Mouse (Mus musculus): ENCODE data around the gene Creb5. TPM values are rescaled to one million over a fixed set of nuclear protein-coding genes. Genes with fewer than 3 reads are reported as not detected.

Creb5 gene
- total RNA-seq, 2 experiments from 2014 or later: 0.30 TPM; not detected in 1

GRCm38 (mm10) chr6:53530742-53531141 lies 243.7 kb downstream of the Creb5 start:
- no peak for ATAC-seq (replicated peaks; ENCODE audit: poor library complexity)

DNA sequence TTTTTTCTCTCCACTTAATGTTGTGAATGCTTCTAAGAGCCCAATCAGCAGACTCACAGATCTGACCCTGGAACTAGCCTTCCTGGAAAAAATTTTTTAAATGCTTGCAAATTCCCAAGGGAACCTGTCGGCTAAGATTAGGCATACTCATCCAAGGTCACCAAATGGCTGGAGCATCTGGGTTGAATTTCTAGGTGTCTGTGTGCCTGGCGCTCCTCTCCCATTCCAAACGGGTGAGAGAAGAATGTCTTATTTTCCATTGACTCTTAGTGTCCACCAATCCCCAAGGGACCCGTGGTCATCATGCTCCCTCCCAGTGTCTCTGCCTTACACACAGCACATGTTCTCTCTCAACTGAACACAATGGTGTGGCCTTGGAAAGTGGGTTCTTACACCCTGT lies 244.4 kb downstream of the Creb5 start:
- no peak for ATAC-seq (replicated peaks; ENCODE audit: poor library complexity)

GRCm38 (mm10) chr6:53537530-53537929 lies 250.5 kb downstream of the Creb5 start:
- no peak for ATAC-seq (replicated peaks; ENCODE audit: poor library complexity)

GRCm38 (mm10) chr6:53541798-53542197 lies 254.7 kb downstream of the Creb5 start:
- ATAC-seq (replicated peaks; ENCODE audit: poor library complexity): no peak

- no peak for ATAC-seq (replicated peaks; ENCODE audit: poor library complexity)
These were observed 258.4 kb downstream of the Creb5 start for GRCm38 (mm10) chr6:53545483-53545900.

DNA sequence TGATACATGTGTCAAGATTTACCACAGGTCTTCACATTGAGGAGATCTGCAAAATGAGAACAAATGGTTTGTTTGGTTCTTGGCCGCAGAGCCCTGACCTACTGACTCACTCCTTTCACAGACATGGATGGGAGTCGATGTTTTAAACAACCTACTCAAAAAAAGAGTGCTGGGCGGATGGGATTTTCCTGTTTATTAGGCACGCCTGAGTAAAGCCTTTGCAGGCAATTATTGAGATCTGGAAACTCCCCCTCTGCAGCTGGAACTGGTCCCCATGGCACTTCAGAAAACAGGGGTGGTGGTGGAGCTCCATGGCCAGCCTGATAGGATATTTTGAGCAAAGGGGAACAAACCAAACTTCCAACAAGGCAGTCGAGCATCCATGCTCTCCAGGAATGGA lies 258.9 kb downstream of the Creb5 start:
- no peak for ATAC-seq (replicated peaks; ENCODE audit: poor library complexity)

GRCm38 (mm10) chr6:53548236-53548635 lies 261.2 kb downstream of the Creb5 start:
- ATAC-seq (replicated peaks; ENCODE audit: poor library complexity): no peak

GRCm38 (mm10) chr6:53549409-53549808 lies 262.3 kb downstream of the Creb5 start:
- ATAC-seq (replicated peaks; ENCODE audit: poor library complexity): no peak

DNA sequence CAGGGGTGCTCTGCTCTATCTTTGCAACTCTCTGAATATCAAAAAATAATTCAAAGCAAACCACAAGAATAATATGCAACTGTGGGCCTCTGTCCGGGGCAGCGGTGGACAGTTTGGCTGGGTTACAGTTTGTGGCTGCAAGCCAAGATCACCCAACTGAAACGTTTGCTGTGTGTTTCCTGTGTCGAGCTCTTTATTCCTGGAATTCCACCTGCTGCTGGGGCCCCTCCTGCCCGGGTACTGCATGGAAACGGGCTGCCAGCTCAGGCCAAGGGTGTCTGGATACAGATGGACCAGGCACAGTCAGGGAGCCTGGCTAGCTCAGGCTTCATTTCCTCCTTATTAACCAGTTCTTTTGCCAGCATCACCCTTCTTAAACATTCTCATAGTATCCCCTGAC lies 269.0 kb downstream of the Creb5 start:
- ATAC-seq (replicated peaks; ENCODE audit: poor library complexity): no peak

DNA sequence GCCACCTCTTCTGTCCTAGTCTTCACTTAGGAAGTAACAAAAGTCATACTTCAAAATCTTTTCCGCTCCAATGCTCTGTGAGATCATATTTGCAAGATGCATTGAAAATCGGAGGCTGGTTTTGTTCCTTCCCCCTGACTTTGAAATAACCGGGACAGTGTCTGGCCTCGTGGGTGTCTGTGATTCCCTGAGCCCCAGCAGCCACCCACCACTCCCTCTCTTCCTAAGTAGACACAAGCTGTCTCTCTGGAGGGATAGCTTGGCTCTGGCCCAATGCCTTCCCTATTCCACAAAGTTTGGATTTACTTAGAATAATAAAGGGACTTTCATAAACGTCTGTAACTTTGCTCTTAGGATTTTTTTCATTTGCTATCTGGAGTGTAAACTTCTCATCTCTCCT lies 273.9 kb downstream of the Creb5 start:
- ATAC-seq (replicated peaks; ENCODE audit: poor library complexity): no peak

DNA sequence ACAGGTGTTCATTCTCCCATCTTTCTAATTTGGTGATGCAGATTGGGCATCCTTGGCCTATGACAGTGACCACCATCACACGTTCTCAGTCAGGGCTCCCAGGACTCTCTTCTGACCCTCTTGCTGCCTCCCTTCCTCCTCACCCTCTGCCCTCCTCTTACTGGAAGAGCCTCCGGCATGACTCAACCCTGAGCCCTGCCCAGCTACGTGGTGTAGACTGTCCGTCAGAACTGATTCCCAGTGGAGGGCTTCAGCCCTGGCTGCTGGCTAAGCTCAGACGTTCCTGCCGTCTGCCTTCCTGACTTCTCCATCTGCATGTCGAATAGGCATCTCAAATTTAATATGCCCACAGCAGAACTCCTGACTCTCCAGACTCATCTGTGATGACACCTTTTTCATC lies 275.5 kb downstream of the Creb5 start:
- ATAC-seq (replicated peaks; ENCODE audit: poor library complexity): no peak

DNA sequence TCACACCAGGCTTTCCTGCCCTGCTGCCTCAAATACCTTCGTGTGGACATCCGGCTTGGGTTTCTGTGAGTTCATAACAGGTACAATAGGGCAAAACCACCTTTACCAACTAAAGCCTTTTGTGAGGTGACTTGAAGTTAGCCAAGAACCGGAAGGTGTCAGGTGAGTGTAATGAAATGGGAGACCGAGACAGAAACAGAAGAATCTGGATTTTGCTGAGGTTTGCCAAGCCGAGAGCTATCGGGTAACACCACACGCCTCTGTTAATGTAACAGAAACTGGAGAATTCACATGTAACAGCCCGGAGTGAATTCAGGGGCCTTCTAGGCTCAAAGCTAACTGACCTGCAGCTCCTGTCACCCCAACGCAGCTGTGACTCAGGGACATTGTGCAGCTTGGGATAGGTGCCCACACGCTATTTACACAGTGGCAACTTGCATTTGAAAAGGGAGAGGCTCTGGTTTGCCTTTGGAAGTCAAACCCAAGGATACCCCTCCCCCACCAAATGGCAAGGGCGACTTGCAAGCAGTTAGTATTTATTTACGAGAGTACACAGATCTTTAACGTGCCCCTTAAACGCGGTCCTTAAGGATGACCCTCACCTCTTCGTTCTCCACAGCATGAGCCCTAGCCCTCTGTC lies 276.6 kb downstream of the Creb5 start:
- no peak for ATAC-seq (replicated peaks; ENCODE audit: poor library complexity)

- no peak for ATAC-seq (replicated peaks; ENCODE audit: poor library complexity)
These were observed 282.4 kb downstream of the Creb5 start for GRCm38 (mm10) chr6:53569436-53569835.

DNA sequence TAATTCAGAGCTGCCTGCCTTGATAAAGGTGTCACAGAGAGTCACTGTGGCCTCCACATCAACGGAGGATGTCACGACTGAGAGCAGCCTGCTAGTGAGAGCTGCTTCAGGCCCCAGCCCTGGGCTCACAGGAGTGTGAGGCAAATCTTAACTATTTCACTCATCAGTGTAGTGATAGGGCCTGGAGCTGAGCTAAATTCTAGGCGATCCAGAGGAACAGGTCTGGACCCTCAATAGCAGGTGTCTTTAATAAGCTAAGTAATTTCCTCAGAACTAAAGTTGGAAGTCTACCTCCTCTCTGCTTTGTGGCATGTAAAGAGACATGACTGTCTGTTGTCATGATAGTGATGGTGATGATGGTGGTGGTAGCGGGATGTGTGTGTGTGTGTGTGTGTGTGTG lies 283.8 kb downstream of the Creb5 start:
- no peak for ATAC-seq (replicated peaks; ENCODE audit: poor library complexity)

- peak; percentile 56 for ATAC-seq (replicated peaks; ENCODE audit: poor library complexity)
These were observed 284.6 kb downstream of the Creb5 start for GRCm38 (mm10) chr6:53571571-53572122.

DNA sequence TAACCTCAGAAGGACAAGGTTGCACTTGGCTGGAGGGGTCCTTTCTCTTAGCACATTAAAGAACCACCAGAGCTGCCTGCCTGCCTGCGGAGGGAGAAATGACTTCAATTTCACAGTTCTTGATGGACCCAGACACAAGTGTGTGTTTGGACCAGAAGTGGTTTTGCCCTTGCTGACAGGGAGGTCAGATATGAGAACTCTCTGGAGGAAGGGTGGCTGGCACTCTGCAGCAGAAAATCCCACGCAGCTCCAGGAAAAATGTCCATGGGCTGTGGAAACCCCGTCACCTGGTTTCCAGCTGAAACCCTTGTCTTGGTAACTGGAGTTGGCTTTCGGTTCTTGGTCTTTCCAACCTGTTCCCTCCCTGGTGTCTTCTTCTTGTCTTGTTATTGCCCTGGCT lies 285.4 kb downstream of the Creb5 start:
- ATAC-seq (replicated peaks; ENCODE audit: poor library complexity): no peak

DNA sequence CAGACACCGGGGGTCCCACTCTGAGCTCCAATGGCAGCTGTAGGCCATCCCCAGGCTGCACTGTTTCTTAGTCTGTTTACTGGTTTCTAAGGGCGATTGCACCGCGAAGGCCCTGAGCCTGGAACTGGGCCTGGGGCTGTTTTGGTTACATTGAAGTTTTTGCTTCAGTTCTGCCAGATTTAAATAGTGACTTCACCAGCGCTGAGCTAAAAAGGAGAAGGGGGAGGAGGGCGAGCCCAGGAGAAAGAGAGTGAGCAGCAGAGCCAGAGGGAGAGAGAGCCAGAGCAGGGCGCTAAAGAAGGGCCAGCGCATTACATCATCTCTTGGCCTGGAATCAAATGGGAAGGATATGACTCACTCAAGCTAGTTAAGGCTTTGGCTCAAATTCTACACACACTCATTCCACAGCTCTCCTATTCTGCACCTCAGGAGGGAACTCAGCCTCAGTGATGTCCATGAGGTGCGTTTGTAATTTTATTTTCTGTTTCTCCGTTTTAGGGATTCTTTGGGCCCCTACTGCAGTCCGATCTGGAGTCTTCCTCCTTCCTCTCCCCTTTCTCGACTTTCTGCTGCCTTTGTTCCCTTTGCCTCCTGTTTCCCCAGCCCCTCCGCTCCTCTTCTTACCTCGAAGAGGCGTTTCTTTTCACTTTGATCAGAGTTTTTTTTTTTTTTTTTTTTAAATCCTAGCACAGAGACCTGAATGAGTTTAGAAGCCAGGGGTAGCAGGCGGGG lies 286.1 kb downstream of the Creb5 start:
- ATAC-seq (replicated peaks; ENCODE audit: poor library complexity): peak; percentile 87

DNA sequence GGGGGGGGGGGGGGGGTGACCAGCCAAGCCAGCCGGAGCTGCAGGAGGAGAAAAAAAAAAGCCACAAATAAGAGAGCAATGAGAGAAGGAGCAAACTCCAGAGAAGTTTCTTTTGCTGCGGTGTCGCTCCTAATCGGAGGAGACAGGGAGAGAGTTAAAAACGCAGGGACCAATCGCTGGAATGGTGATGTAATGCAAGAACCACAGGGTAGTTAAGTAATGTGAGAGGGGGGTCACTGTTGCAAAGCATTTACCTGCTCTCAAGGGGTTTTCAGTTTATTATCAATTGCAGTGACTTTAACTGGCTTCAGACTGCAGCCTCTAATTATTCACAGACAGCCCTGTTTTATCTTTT lies 286.6 kb downstream of the Creb5 start:
- no peak for ATAC-seq (replicated peaks; ENCODE audit: poor library complexity)

- ATAC-seq (replicated peaks; ENCODE audit: poor library complexity): no peak
These were observed 287.0 kb downstream of the Creb5 start for GRCm38 (mm10) chr6:53574097-53574496.

- ATAC-seq (replicated peaks; ENCODE audit: poor library complexity): no peak
These were observed 288.1 kb downstream of the Creb5 start for GRCm38 (mm10) chr6:53575191-53575590.

GRCm38 (mm10) chr6:53575836-53576235 lies 288.8 kb downstream of the Creb5 start:
- no peak for ATAC-seq (replicated peaks; ENCODE audit: poor library complexity)

GRCm38 (mm10) chr6:53576841-53577240 lies 289.8 kb downstream of the Creb5 start:
- ATAC-seq (replicated peaks; ENCODE audit: poor library complexity): no peak
